Mouse (Mus musculus) intestine, embryonic 16.5 days (tissue): Measurements from ENCODE around the gene Dmrta2. TPM values are rescaled to one million over a fixed set of nuclear protein-coding genes. Genes with fewer than 3 reads are reported as not detected.

ENCODE experiments used
- ATAC-seq: fragments of 200-750 bp; cut with Nextera tagmentation; 2 replicates; pipeline ENCODE4 v1.8.0; 2017; ENCODE audit warnings: moderate TSS enrichment, moderate library complexity
- H3K27ac ChIP-seq: fragments of 300-500 bp; sonication (generic); 2 replicates; pipeline ENCODE4 v1.5.1; 2014; ENCODE audit warnings: mild to moderate bottlenecking, low read length
- H3K27me3 ChIP-seq: fragments of 300-500 bp; sonication (generic); replicated peaks from 2 replicates; pipeline ENCODE4 v1.6.1; 2014; ENCODE audit warnings: low read length, control low read depth, mixed read lengths; ENCODE audit not compliant: control insufficient read depth, insufficient read depth
- H3K36me3 ChIP-seq: fragments of 300-500 bp; sonication (generic); 2 replicates; pipeline ENCODE4 v1.6.1; 2014; ENCODE audit warnings: low read length, control low read depth; ENCODE audit not compliant: control insufficient read depth, insufficient read depth
- H3K4me1 ChIP-seq: fragments of 300-500 bp; sonication (generic); 2 replicates; pipeline ENCODE4 v1.6.1; 2014; ENCODE audit warnings: low read length, control low read depth, mixed read lengths; ENCODE audit not compliant: control insufficient read depth, insufficient read depth
- H3K4me2 ChIP-seq: fragments of 300-500 bp; sonication (generic); 2 replicates; pipeline ENCODE4 v1.6.1; 2014; ENCODE audit warnings: low read depth, low read length, control low read depth
- H3K4me3 ChIP-seq: fragments of 300-500 bp; sonication (generic); 2 replicates; pipeline ENCODE4 v1.5.1; 2014; ENCODE audit warnings: mild to moderate bottlenecking, low read length
- H3K9ac ChIP-seq: fragments of 300-500 bp; sonication (generic); 2 replicates; pipeline ENCODE4 v1.6.1; 2014; ENCODE audit warnings: low read depth, low read length
- H3K9me3 ChIP-seq: fragments of 300-500 bp; sonication (generic); 2 replicates; pipeline ENCODE4 v1.6.1; 2016; ENCODE audit warnings: low read length, control low read depth; ENCODE audit not compliant: control insufficient read depth
- WGBS: fragments of 180-500 bp; shearing (Covaris S2); extraction: QIAGEN DNeasy Blood & Tissue Kit; methylation state at CpG from one replicate; pipeline ENCODE4 v1.1.7; 2014; 5-methylcytosine and 5-hydroxymethylcytosine counted together
- polyA plus RNA-seq: library from polyadenylated mRNA; unstranded; fragments of >200 nt; fragmentation: Nextera tagmentation; extraction: Ambion mirVana; gene quantifications from 2 replicates; pipeline ENCODE4 v1.2.1, GENCODE M21; 2015

Gene Dmrta2
- polyA plus RNA-seq, 1 experiment from 2014 or later: not detected

DNA sequence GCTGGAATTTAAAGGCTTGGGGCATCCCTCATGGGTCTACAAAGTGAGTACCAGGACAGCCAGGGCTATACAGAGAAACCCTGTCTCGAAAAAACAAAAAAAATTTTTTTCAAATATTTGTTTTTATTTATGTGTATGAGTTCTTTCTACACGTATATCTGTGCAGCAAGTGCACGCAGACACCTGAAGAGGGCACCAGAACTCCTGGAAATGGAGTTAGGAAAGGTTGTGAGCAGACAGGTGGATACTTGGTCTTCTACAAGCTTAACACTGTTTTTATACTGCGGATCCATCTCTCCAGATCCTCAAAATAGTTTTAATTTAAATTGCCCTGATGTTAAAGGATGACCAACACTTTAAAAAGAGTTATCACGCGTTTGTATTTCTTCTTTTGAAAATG is 11.4 kb downstream of the Dmrta2 start:
- H3K9ac ChIP-seq: no peak overlapping the region
- no peak overlapping the region for H3K4me2 ChIP-seq
- H3K27me3 ChIP-seq: peaks cover 59% of the 10 kb centered on the region
- no peak overlapping the region for H3K4me3 ChIP-seq
- H3K4me1 ChIP-seq: no peaks in the 10 kb centered on the region
- H3K27ac ChIP-seq: no peak overlapping the region
- no peak for ATAC-seq
- H3K9me3 ChIP-seq: no peaks in the 10 kb centered on the region
- WGBS: 35% methylated on average over 6 of the region's 6 CpGs
- no peaks in the 10 kb centered on the region for H3K36me3 ChIP-seq

DNA sequence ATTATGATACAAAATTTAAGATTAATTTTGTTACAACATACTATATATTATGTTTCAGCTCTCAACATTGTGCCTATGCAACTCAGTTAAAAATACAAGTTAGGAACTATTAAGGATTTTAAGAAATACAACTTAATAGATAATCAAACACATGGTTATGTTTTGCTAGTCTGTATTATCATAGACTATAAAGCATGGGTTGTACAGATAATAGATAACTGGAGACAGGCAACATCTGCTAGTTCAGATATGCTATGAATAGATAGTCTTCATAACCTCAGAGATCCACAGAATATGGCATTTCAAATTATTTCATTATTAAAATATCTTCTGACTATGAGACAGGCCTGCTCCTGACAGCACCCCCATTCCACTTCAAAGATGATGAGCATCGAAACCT is 28.2 kb downstream of the Dmrta2 start:
- WGBS: 98% methylated on average over 1 of the region's 1 CpGs
- H3K27ac ChIP-seq: no peak overlapping the region
- H3K27me3 ChIP-seq: no peaks in the 10 kb centered on the region
- no peaks in the 10 kb centered on the region for H3K4me1 ChIP-seq
- H3K36me3 ChIP-seq: no peaks in the 10 kb centered on the region
- H3K4me2 ChIP-seq: no peak overlapping the region
- H3K9me3 ChIP-seq: no peaks in the 10 kb centered on the region
- no peak overlapping the region for H3K9ac ChIP-seq
- ATAC-seq: no peak
- no peak overlapping the region for H3K4me3 ChIP-seq

DNA sequence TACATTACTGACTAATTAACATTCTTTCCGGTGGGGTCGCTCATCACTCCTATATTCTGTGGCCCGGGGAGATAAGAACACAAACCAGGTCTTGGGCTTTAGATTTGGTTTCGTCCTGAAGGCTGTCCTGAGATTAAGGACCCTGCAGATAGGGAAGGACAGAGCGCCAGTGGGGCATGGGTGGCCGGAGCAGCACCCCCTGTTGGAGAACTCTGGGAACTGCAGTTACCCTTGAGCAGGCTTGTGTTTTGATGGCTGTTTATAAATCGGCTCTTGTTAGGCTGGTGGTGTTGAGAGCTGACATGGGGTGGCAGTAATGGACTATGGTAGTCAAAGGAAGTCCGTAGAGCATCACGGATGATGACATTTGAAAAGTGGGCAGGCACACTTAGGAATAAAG is 41.3 kb downstream of the Dmrta2 start:
- Histone ChIP-seq H3K9me3 (no peaks in the 10 kb centered on the region), H3K4me3 (no peak overlapping the region), H3K27ac (no peak overlapping the region), H3K9ac (no peak overlapping the region), H3K4me2 (no peak overlapping the region), H3K4me1 (no peaks in the 10 kb centered on the region), H3K27me3 (peaks cover 6% of the 10 kb centered on the region; the same call in 1 of the 2 replicates), H3K36me3 (no peaks in the 10 kb centered on the region)
- ATAC-seq: no peak
- 43% methylated on average over 9 of the region's 9 CpGs for WGBS

DNA sequence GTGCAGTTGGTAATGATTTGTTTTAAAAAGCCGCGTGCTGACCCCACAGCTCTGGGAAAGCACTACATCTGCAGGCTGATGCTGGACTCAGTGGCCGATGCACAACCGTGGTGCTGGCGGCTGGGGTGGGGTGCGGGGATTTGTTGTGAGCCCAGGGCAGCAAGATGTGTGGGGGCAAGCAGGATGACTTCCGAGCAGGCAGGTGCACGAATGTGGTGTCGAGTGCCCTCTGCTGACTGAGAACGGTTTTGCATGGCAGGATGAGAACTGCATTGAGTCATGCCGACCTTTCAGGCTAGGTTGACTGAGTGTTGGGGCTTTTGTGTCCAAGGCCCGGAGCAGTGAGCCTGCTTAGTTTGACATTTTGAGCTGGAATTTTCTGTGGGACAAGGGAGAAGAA is 42.4 kb downstream of the Dmrta2 start:
- Histone ChIP-seq H3K27ac (no peak overlapping the region), H3K4me3 (no peak overlapping the region), H3K36me3 (no peaks in the 10 kb centered on the region), H3K9me3 (no peaks in the 10 kb centered on the region), H3K4me1 (no peaks in the 10 kb centered on the region), H3K27me3 (peaks cover 6% of the 10 kb centered on the region; the same call in 1 of the 2 replicates), H3K9ac (no peak overlapping the region), H3K4me2 (no peak overlapping the region)
- ATAC-seq: peak; percentile 23; the same call in 1 of the 2 replicates
- WGBS: 9% methylated on average over 12 of the region's 12 CpGs

DNA sequence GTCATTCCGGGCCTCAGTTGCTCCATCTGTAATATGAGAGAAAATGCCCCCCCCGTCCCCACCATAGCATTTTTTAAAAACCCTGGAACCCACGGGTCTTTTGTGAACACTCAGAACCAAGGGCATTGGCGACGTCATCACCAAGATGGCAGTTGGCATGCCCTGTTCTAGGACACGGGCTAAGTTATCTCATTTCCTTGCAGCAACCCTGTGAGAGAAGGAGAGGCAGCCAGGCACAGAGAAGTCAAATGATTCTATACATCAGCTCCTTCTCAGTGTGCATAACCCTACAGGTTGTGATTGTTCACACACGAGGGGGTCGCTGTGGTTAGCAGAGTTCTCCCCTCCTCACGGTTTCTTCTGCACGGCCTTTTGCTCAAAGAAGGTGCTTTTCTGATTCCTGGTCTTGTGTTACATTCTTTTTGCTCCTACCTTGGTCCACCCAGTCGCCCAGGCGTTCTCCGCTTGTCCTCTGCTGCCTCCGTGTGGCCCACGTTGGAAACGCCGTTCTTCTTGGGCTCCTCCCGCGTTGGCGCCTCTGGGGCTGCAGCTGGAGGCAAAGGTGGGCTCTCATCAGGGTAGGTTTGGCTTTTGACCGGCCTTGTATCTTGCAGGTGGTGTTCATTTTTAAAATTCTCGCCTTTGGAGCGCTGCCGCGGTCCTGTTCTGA is 44.2 kb downstream of the Dmrta2 start:
- Histone ChIP-seq H3K4me2 (no peak overlapping the region), H3K4me1 (no peaks in the 10 kb centered on the region), H3K9me3 (no peaks in the 10 kb centered on the region), H3K27me3 (peaks cover 6% of the 10 kb centered on the region; the same call in 1 of the 2 replicates), H3K9ac (no peak overlapping the region), H3K27ac (no peak overlapping the region), H3K4me3 (no peak overlapping the region), H3K36me3 (no peaks in the 10 kb centered on the region)
- 16% methylated on average over 25 of the region's 25 CpGs for WGBS
- peak; percentile 76; the same call in 1 of the 2 replicates for ATAC-seq

DNA sequence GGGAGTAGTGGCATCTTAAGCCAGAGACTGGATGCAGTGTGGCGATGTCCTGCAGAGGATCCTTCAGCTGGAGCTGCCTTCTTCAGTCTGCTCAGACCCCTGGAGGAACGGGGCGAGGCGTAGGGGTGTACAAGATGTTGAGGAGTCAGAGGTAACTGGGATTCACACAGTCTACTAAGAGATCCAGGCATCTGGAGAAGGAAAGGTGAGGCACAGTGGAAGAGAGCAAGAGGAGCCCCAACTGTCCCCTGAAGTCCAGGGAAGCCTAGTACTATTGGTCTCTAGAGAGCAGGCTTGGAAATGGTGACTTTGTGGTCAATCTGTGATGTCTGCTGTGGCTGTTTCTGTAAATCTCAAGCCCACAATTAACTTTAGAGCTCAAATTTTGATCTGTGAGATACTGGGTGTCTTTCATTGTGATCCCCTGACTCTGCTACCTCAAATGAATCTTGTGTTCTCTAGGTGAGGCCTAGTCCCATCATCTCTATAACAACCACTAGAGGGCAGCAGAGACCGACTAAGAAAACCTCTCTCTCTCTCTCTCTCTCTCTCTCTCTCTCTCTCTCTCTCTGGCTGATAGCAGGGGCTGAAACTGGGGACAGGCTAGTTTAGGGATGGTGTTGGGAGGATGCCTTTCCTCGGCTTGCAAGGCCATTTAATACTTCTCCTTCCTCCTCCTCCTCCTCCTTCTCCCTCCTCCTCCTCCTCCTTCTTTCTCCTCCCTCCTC is 50.8 kb downstream of the Dmrta2 start:
- Histone ChIP-seq H3K4me2 (no peak overlapping the region), H3K36me3 (no peaks in the 10 kb centered on the region), H3K27ac (no peak overlapping the region), H3K4me3 (no peak overlapping the region), H3K4me1 (no peaks in the 10 kb centered on the region), H3K9ac (no peak overlapping the region), H3K27me3 (no peaks in the 10 kb centered on the region), H3K9me3 (no peaks in the 10 kb centered on the region)
- WGBS: 60% methylated on average over 6 of the region's 6 CpGs
- ATAC-seq: no peak

DNA sequence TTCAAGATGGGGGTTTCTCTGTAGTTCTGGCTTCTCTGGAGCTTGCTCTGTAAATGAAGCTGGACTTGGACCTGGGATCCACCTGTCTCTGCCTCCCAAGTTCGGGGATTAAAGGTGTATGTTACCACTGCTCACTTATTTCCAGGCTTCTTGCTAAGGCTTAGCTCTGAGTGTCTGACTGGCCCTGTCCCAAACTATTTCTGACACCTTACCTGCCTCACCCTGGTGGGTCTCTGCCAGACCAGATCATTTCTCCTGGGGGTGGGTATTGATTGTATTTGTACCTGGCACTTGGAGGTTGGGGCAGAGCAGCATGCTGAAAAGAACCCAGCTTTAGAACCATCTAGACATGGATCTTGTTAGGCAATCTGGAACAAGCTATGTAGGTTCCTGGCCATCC is 51.6 kb downstream of the Dmrta2 start:
- 86% methylated on average over 1 of the region's 1 CpGs for WGBS
- no peaks in the 10 kb centered on the region for H3K4me1 ChIP-seq
- no peak overlapping the region for H3K27ac ChIP-seq
- no peak overlapping the region for H3K4me2 ChIP-seq
- no peak for ATAC-seq
- H3K36me3 ChIP-seq: no peaks in the 10 kb centered on the region
- H3K27me3 ChIP-seq: no peaks in the 10 kb centered on the region
- H3K4me3 ChIP-seq: no peak overlapping the region
- H3K9me3 ChIP-seq: no peaks in the 10 kb centered on the region
- no peak overlapping the region for H3K9ac ChIP-seq
